Mouse (Mus musculus) hindbrain, embryonic 14.5 days (tissue): Measurements from ENCODE around the gene Mylk3. TPM values are rescaled to one million over a fixed set of nuclear protein-coding genes. Genes with fewer than 3 reads are reported as not detected.

ENCODE experiments used
- ATAC-seq: fragments of 200-750 bp; cut with Nextera tagmentation; 2 replicates; pipeline ENCODE4 v1.8.0; 2017; ENCODE audit warnings: moderate number of reproducible peaks, mild to moderate bottlenecking, moderate TSS enrichment, moderate library complexity; ENCODE audit not compliant: low FRiP score
- DNase-seq: peaks from one replicate; pipeline ENCODE4 v3.0.0-alpha.2; 2015; ENCODE audit warnings: low spot score
- H3K27ac ChIP-seq: fragments of 300-500 bp; sonication (generic); 2 replicates; pipeline ENCODE4 v1.5.1; 2014; ENCODE audit warnings: mild to moderate bottlenecking, moderate library complexity
- H3K27me3 ChIP-seq: fragments of 300-500 bp; sonication (generic); 2 replicates; pipeline ENCODE4 v1.6.1; 2014; ENCODE audit warnings: mild to moderate bottlenecking, low read length, mixed read lengths; ENCODE audit not compliant: control insufficient read depth, insufficient read depth
- H3K36me3 ChIP-seq: fragments of 300-500 bp; sonication (generic); replicated peaks from 2 replicates; pipeline ENCODE4 v1.6.1; 2014; ENCODE audit not compliant: control insufficient read depth, insufficient read depth
- H3K4me1 ChIP-seq: fragments of 300-500 bp; sonication (generic); replicated peaks from 2 replicates; pipeline ENCODE4 v1.6.1; 2014; ENCODE audit warnings: antibody characterized with exemption, low read length, mixed read lengths; ENCODE audit not compliant: control insufficient read depth, insufficient read depth
- H3K4me2 ChIP-seq: fragments of 300-500 bp; sonication (generic); replicated peaks from 2 replicates; pipeline ENCODE4 v1.6.1; 2014; ENCODE audit warnings: mild to moderate bottlenecking, moderate library complexity
- H3K4me3 ChIP-seq: fragments of 300-500 bp; sonication (generic); replicated peaks from 2 replicates; pipeline ENCODE4 v1.5.1; 2014; ENCODE audit warnings: mild to moderate bottlenecking, low read length
- H3K9ac ChIP-seq: fragments of 300-500 bp; sonication (generic); 2 replicates; pipeline ENCODE4 v1.6.1; 2014
- H3K9me3 ChIP-seq: fragments of 300-500 bp; sonication (generic); 2 replicates; pipeline ENCODE4 v1.6.1; 2016; ENCODE audit warnings: low read length; ENCODE audit not compliant: control insufficient read depth
- WGBS: fragments of 180-500 bp; shearing (Covaris S2); extraction: QIAGEN DNeasy Blood & Tissue Kit; methylation state at CpG from one replicate; pipeline ENCODE4 v1.1.7; 2014; 5-methylcytosine and 5-hydroxymethylcytosine counted together
- polyA plus RNA-seq: library from polyadenylated mRNA; unstranded; fragments of >200 nt; fragmentation: Nextera tagmentation; extraction: Ambion mirVana; gene quantifications from 2 replicates; pipeline ENCODE4 v1.2.1, GENCODE M21; 2014

Mylk3 gene
- polyA plus RNA-seq, 1 experiment from 2014 or later, result 0.25 TPM

- DNase-seq (no peak), ATAC-seq (no peak)
- Histone ChIP-seq H3K9me3 (no peaks in the 10 kb centered on the region), H3K36me3 (no peaks in the 10 kb centered on the region), H3K27ac (no peak overlapping the region), H3K27me3 (no peaks in the 10 kb centered on the region), H3K4me2 (no peak overlapping the region), H3K4me1 (no peaks in the 10 kb centered on the region), H3K4me3 (no peak overlapping the region), H3K9ac (no peak overlapping the region)
- WGBS, result 72% methylated on average over 3 of the region's 3 CpGs
Observed at GRCm38 (mm10) chr8:85395017-85395416, 8.9 kb upstream of the Mylk3 start.

GRCm38 (mm10) chr8:85393199-85393598 is 7.1 kb upstream of the Mylk3 start:
- Histone ChIP-seq H3K4me2 (no peak overlapping the region), H3K9ac (no peak overlapping the region), H3K27me3 (no peaks in the 10 kb centered on the region), H3K4me1 (no peaks in the 10 kb centered on the region), H3K27ac (no peak overlapping the region), H3K9me3 (no peaks in the 10 kb centered on the region), H3K4me3 (no peak overlapping the region), H3K36me3 (no peaks in the 10 kb centered on the region)
- DNase-seq, result no peak
- 95% methylated on average over 6 of the region's 6 CpGs for WGBS
- ATAC-seq, result no peak

GRCm38 (mm10) chr8:85391438-85391837 is 5.3 kb upstream of the Mylk3 start:
- Histone ChIP-seq H3K27me3 (no peaks in the 10 kb centered on the region), H3K4me1 (no peaks in the 10 kb centered on the region), H3K36me3 (no peaks in the 10 kb centered on the region), H3K4me3 (no peak overlapping the region), H3K9ac (no peak overlapping the region), H3K27ac (no peak overlapping the region), H3K4me2 (no peak overlapping the region), H3K9me3 (no peaks in the 10 kb centered on the region)
- WGBS, result 84% methylated on average over 1 of the region's 1 CpGs
- ATAC-seq (no peak), DNase-seq (no peak)

GRCm38 (mm10) chr8:85381926-85382325 is 4.2 kb downstream of the Mylk3 start:
- no peak for DNase-seq
- Histone ChIP-seq H3K4me2 (no peak overlapping the region), H3K36me3 (no peaks in the 10 kb centered on the region), H3K4me1 (no peaks in the 10 kb centered on the region), H3K9ac (no peak overlapping the region), H3K27me3 (no peaks in the 10 kb centered on the region), H3K27ac (no peak overlapping the region), H3K4me3 (no peak overlapping the region), H3K9me3 (no peaks in the 10 kb centered on the region)
- 81% methylated on average over 4 of the region's 4 CpGs for WGBS
- no peak for ATAC-seq

DNA sequence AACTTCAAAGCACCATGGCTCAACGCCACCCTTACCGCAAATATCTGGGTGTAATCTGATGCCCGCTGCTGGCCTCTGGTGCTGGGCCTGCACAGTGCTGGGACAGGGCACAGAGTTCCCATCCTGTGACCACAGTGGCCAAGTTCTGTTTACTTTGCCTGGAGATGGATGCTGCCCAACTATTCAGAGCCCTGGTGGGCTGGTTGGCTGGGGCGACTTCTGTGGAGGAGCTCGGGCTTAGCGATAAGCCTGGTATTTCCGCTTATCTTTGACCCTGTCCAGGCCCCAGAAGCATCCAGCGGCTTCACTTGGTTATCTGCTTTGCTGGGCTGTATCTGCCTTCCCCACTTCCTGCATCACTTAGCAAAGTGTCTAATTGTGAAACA is 5.3 kb downstream of the Mylk3 start:
- no peak for ATAC-seq
- H3K9me3 ChIP-seq, result no peaks in the 10 kb centered on the region
- H3K4me3 ChIP-seq, result no peak overlapping the region
- H3K36me3 ChIP-seq, result no peaks in the 10 kb centered on the region
- DNase-seq, result no peak
- H3K4me2 ChIP-seq, result no peak overlapping the region
- H3K27me3 ChIP-seq, result no peaks in the 10 kb centered on the region
- no peak overlapping the region for H3K27ac ChIP-seq
- H3K9ac ChIP-seq, result no peak overlapping the region
- 81% methylated on average over 8 of the region's 8 CpGs for WGBS
- H3K4me1 ChIP-seq, result no peaks in the 10 kb centered on the region

DNA sequence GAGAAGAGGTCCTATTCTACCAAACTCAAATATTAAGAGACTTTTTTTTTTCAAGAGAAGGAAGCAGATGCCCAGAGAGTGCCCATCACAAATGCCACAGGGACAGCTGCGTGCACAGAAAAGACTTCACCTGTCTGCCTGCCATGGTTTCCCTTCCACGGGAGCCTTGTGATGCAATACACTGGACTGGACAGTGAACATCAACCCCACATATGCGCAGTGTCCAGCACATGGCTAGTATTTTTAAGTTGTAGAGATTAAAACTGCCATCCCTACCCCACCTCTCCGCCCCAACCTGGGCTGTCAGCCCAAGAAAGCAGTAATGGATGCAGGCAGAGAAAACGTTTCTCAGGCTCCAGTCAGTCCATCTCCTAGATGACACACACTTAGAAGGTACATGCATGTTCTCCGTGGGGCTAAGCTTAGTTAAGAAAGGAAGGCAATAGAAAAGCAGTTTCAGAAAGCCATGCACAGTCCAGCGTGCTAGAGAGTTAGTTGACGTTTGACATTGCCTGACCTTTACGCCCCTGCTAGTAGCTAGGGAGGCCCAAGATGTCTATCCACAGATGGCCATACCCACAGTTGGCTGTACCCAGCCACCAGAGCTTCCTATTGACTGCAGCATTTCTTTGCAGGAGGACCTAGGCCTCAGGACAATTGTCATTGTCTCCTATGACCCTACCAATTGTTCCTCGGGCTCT is 5.9 kb downstream of the Mylk3 start:
- ATAC-seq (no peak), DNase-seq (no peak)
- H3K4me1 ChIP-seq, result no peaks in the 10 kb centered on the region
- no peaks in the 10 kb centered on the region for H3K36me3 ChIP-seq
- H3K27ac ChIP-seq, result no peak overlapping the region
- no peaks in the 10 kb centered on the region for H3K9me3 ChIP-seq
- WGBS, result 84% methylated on average over 10 of the region's 10 CpGs
- H3K27me3 ChIP-seq, result no peaks in the 10 kb centered on the region
- H3K4me2 ChIP-seq, result no peak overlapping the region
- H3K9ac ChIP-seq, result no peak overlapping the region
- no peak overlapping the region for H3K4me3 ChIP-seq

GRCm38 (mm10) chr8:85379142-85379781 is 6.9 kb downstream of the Mylk3 start:
- H3K4me2 ChIP-seq, result no peak overlapping the region
- H3K4me1 ChIP-seq, result no peaks in the 10 kb centered on the region
- no peaks in the 10 kb centered on the region for H3K9me3 ChIP-seq
- no peak overlapping the region for H3K27ac ChIP-seq
- no peaks in the 10 kb centered on the region for H3K36me3 ChIP-seq
- H3K4me3 ChIP-seq, result no peak overlapping the region
- no peak overlapping the region for H3K9ac ChIP-seq
- ATAC-seq, result no peak
- no peak for DNase-seq
- H3K27me3 ChIP-seq, result no peaks in the 10 kb centered on the region
- WGBS, result 25% methylated on average over 2 of the region's 2 CpGs

GRCm38 (mm10) chr8:85376516-85376915 is 9.6 kb downstream of the Mylk3 start:
- Histone ChIP-seq H3K9ac (no peak overlapping the region), H3K27ac (no peak overlapping the region), H3K4me3 (no peak overlapping the region), H3K36me3 (no peaks in the 10 kb centered on the region), H3K9me3 (no peaks in the 10 kb centered on the region), H3K4me1 (no peaks in the 10 kb centered on the region), H3K27me3 (no peaks in the 10 kb centered on the region), H3K4me2 (no peak overlapping the region)
- DNase-seq, result no peak
- ATAC-seq, result no peak
- 63% methylated on average over 3 of the region's 3 CpGs for WGBS

DNA sequence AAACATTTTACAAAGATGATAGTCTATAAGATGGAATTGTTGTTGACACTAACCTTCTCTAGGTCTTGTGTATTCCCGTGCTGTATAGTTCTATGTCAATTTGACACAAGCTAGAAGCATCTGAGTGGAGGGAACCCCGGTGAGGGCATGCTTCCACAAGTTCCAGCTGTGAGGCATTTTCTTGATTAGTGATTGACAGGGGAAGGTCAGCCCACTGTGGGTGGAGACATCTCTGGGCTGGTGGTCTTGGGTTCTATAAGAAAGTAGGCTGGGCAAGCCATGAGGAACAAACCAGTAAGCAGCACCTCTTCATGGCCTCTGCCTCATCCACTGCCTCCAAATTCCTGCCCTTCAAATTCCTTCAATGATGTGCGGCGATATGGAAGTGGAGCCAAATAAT is 11.9 kb downstream of the Mylk3 start:
- H3K4me3 ChIP-seq, result no peak overlapping the region
- DNase-seq (no peak), ATAC-seq (no peak)
- H3K27ac ChIP-seq, result no peak overlapping the region
- H3K4me2 ChIP-seq, result no peak overlapping the region
- no peak overlapping the region for H3K9ac ChIP-seq
- no peaks in the 10 kb centered on the region for H3K4me1 ChIP-seq
- no peaks in the 10 kb centered on the region for H3K9me3 ChIP-seq
- H3K36me3 ChIP-seq, result no peaks in the 10 kb centered on the region
- H3K27me3 ChIP-seq, result no peaks in the 10 kb centered on the region
- 64% methylated on average over 4 of the region's 4 CpGs for WGBS
